Mouse (Mus musculus) gastrocnemius, postnatal 10 days (tissue): ENCODE data around the gene Lats2. TPM values are rescaled to one million over a fixed set of nuclear protein-coding genes. Genes with fewer than 3 reads are reported as not detected.

Experiments used
- microRNA-seq, 2 experiments: library from miRNA; unstranded; fragments of <30 nt; microRNA quantifications; one replicate each; pipeline ENCODE4 v1.2.0; 2021
- total RNA-seq, 2 experiments: library from RNA; stranded (reverse); gene quantifications; 2 replicates each; pipeline ENCODE4 v1.2.3; 2021

Gene Lats2
- total RNA-seq, 2 experiments from 2014 or later = 21.7 to 26.7 TPM

Small RNA genes lying within 50 kb of the gene (microRNA-seq; reads per million reads assigned to microRNA genes)
- 0.32 to 0.50 reads per million in 2 experiments for gene Mir3077

Other genes starting within 250 kb of the Lats2 start
- gene Il17d, start 233.6 kb downstream of the Lats2 start, total RNA-seq = 1 to 10 TPM; 7.7 to 9.3 TPM
- 10 to 100 TPM; 23.2 to 27.4 TPM for gene Eef1akmt1, start 186.8 kb downstream of the Lats2 start, total RNA-seq
- gene Xpo4, start 93.0 kb downstream of the Lats2 start, total RNA-seq = 10 to 100 TPM; 12.3 to 17.0 TPM
- gene Gm49361, start 12.3 kb downstream of the Lats2 start, total RNA-seq = not detected
- gene Sap18, start 39.8 kb upstream of the Lats2 start, total RNA-seq = 10 to 100 TPM; 54.2 to 56.0 TPM
- gene Ska3, start 67.8 kb upstream of the Lats2 start, total RNA-seq = 1 to 10 TPM; 2.3 to 3.0 TPM
- 10 to 100 TPM; 65.1 to 77.2 TPM for gene Mrpl57, start 67.8 kb upstream of the Lats2 start, total RNA-seq
- 10 to 100 TPM; 15.0 to 19.2 TPM for gene Zdhhc20, start 131.9 kb upstream of the Lats2 start, total RNA-seq
- 10 to 100 TPM; 54.2 to 58.1 TPM for gene Micu2, start 240.9 kb upstream of the Lats2 start, total RNA-seq